Mouse (Mus musculus): ENCODE data around the gene Ncoa3.

- TF ChIP-seq CTCF (IDR thresholded peaks at IDR 0.05; ENCODE audit: low read depth) (no peak), EP300 (IDR thresholded peaks at IDR 0.05; ENCODE audit: low read depth) (no peak)
Measured at GRCm38 (mm10) chr2:165956096-165956740, 36.2 kb upstream of the Ncoa3 start.

Measured in liver, embryonic 14.5 days (tissue).